Mouse (Mus musculus) E14TG2a.4 (cell line): ENCODE results near the gene Plcb4.

Experiments used
- H3K27me3 ChIP-seq: 2 replicates; pipeline ENCODE4 v1.6.1; 2014; ENCODE audit warnings: low read length, control low read depth; ENCODE audit not compliant: insufficient read depth
- H3K36me3 ChIP-seq: 2 replicates; pipeline ENCODE4 v1.6.1; 2014; ENCODE audit warnings: low read length, control low read depth; ENCODE audit not compliant: insufficient read depth
- H3K4me1 ChIP-seq: replicated peaks from 2 replicates; pipeline ENCODE4 v1.6.1; 2014; ENCODE audit warnings: low read depth, low read length, control low read depth
- H3K4me3 ChIP-seq: replicated peaks from 2 replicates; pipeline ENCODE4 v1.5.1; 2014; ENCODE audit warnings: mild to moderate bottlenecking, low read length
- H3K9me3 ChIP-seq: 2 replicates; pipeline ENCODE4 v1.6.1; 2014; ENCODE audit warnings: low read length, control low read depth
- CTCF ChIP-seq: conservative IDR thresholded peaks from 2 replicates; pipeline ENCODE4 v1.5.1; 2014; ENCODE audit warnings: low read length
- NANOG ChIP-seq: IDR thresholded peaks from 2 replicates; pipeline ENCODE4 v1.6.1; 2014; ENCODE audit warnings: borderline replicate concordance, low read length, mixed read lengths
- POU5F1 ChIP-seq: IDR thresholded peaks from 2 replicates; pipeline ENCODE4 v1.6.1; 2014; ENCODE audit warnings: low read length, borderline replicate concordance

Plcb4 gene

DNA sequence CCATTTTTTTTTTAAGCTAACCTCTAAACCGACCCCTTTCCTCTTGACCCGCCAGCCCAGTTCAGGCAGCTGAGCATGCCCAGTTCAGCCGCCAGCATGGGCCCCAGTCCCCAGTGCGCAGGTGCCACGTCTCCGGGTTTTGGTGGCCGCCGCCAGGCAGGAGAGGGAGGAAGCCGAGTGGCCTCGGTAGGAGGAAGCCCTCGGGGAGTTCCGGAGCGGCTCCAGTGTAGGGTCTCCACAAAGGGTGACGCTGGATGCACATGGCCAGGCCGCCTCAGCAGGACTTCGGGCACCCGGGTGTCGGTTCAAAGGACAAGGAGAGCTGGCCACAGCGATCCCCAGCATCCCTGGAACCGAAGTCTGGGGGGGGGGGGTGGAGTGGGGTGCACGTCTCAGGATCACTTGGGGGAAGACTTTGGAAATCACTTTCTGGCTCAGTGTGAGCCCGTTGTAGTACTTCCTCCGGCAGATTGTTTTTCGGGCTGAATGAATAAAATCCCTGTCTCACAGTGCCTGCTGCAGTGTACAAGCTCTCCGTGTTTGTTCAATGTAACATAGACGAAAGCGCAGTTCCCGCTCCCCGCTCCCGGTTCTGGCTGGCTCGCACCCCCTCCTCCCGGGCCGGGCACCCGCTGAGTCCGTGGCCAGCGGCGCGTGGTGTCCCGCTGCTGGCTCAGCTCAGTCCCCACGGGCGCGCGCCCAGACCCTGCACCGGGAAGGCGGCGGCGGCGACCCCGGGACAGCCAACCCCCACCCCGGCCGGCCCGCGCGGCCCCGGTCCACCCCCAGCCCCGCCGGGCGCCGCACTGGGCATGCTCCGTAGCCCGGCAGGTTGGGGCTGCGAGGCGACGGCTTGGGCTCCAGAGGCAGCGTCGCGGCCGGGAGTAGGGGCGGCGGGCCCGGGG is at the start of gene Plcb4:
Gene Plcb4 (plus strand): TSS at position 526 of the 905 bp plus-strand sequence.
- peaks cover 19% of the 10 kb centered on the region for H3K36me3 ChIP-seq
- H3K4me3 ChIP-seq: peak within 1 kb of the TSS; percentile 86
- H3K9me3 ChIP-seq: no peaks in the 10 kb centered on the region
- TF ChIP-seq POU5F1: no peak
- no peak for TF ChIP-seq CTCF
- TF ChIP-seq NANOG: no peak
- no peaks in the 10 kb centered on the region for H3K27me3 ChIP-seq
- H3K4me1 ChIP-seq: peaks cover 55% of the 10 kb centered on the region

DNA sequence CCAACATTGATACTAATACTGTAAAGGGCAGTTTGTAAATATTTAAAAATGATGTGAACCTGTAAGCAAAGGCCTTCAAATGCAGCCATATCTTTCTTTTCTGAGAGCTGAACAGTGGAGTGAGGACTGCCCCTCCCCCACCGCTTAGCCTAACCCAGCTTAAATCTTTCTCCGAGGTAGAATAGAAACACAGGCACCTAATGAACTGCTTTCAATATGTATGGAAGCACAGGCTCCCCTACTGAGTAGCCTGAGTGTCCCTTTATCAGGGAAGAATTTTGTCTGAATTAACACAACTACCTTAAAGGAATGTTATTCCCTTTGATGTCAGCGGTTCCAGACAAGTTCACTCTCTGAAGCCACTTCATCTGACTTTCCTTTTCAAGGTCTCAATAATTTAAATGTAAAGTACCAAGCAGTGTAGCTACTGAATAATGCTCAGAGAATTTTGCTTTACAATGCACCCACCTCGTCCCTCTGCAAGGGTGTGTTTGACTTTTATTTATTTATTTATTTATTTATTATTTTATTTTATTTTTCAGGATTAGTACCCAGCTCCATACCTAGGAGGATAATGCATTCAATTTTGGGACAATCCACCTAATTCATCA is 44.1 kb upstream of the Plcb4 start:
- no peaks in the 10 kb centered on the region for H3K36me3 ChIP-seq
- TF ChIP-seq NANOG (peak; percentile 100), POU5F1 (peak; percentile 79), CTCF (no peak)

GRCm38 (mm10) chr2:135616090-135616489 is 42.7 kb upstream of the Plcb4 start:
- H3K27me3 ChIP-seq: no peaks in the 10 kb centered on the region; the same call in 1 of the 2 replicates
- H3K4me1 ChIP-seq: peaks cover 20% of the 10 kb centered on the region
- no peak for TF ChIP-seq CTCF
- no peak for TF ChIP-seq NANOG
- TF ChIP-seq POU5F1: no peak
- H3K4me3 ChIP-seq: no peak overlapping the region
- H3K9me3 ChIP-seq: peaks cover 7% of the 10 kb centered on the region; the same call in 1 of the 2 replicates
- H3K36me3 ChIP-seq: no peaks in the 10 kb centered on the region

More for the DNA sequence above, 44.1 kb upstream of the Plcb4 start:
- H3K4me1 ChIP-seq: peaks cover 20% of the 10 kb centered on the region
- peaks cover 7% of the 10 kb centered on the region; the same call in 1 of the 2 replicates for H3K9me3 ChIP-seq
- H3K27me3 ChIP-seq: no peaks in the 10 kb centered on the region; the same call in 1 of the 2 replicates
- H3K4me3 ChIP-seq: no peak overlapping the region

- Histone ChIP-seq H3K9me3 (peaks cover 7% of the 10 kb centered on the region; the same call in 1 of the 2 replicates), H3K27me3 (no peaks in the 10 kb centered on the region; the same call in 1 of the 2 replicates), H3K4me3 (no peak overlapping the region), H3K36me3 (no peaks in the 10 kb centered on the region), H3K4me1 (peaks cover 20% of the 10 kb centered on the region)
- TF ChIP-seq NANOG: no peak
- TF ChIP-seq POU5F1: no peak
- no peak for TF ChIP-seq CTCF
These were observed 40.3 kb upstream of the Plcb4 start for GRCm38 (mm10) chr2:135618551-135618950.

GRCm38 (mm10) chr2:135619956-135620355 is 38.9 kb upstream of the Plcb4 start:
- no peak overlapping the region for H3K4me3 ChIP-seq
- H3K4me1 ChIP-seq: peaks cover 15% of the 10 kb centered on the region
- peaks cover 7% of the 10 kb centered on the region; the same call in 1 of the 2 replicates for H3K9me3 ChIP-seq
- H3K27me3 ChIP-seq: no peaks in the 10 kb centered on the region; the same call in 1 of the 2 replicates
- TF ChIP-seq POU5F1 (no peak), NANOG (no peak), CTCF (no peak)
- H3K36me3 ChIP-seq: no peaks in the 10 kb centered on the region

- H3K27me3 ChIP-seq: no peaks in the 10 kb centered on the region
- TF ChIP-seq POU5F1 (no peak), CTCF (no peak), NANOG (no peak)
These were observed 31.0 kb upstream of the Plcb4 start for GRCm38 (mm10) chr2:135627821-135628220.

DNA sequence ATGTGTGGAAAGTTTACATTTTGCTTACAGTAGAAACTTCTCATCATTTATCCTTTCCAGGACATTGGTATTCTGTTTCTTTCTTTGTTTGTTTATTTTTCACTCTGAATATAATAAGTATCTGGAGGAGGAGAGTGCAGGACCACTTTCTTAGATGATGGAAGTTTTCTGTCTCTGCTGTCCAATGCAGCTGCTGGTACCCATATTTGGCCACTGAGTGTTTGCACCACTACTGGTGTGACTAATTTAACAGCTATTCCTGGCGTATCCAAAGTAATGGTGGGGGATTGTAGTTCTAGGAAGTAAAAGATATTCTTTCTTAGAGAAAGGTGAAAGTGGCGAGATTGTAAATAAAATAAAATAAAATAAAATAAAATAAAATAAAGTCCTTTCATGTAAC is 21.6 kb upstream of the Plcb4 start:
- Histone ChIP-seq H3K9me3 (peaks cover under 1% of the 10 kb centered on the region; the same call in 1 of the 2 replicates), H3K4me3 (no peak overlapping the region), H3K36me3 (no peaks in the 10 kb centered on the region), H3K4me1 (no peaks in the 10 kb centered on the region), H3K27me3 (no peaks in the 10 kb centered on the region)
- TF ChIP-seq NANOG: no peak
- no peak for TF ChIP-seq CTCF
- TF ChIP-seq POU5F1: no peak

More at GRCm38 (mm10) chr2:135627821-135628220, 31.0 kb upstream of the Plcb4 start:
- Histone ChIP-seq H3K4me3 (no peak overlapping the region), H3K36me3 (no peaks in the 10 kb centered on the region), H3K4me1 (peaks cover 24% of the 10 kb centered on the region), H3K9me3 (no peaks in the 10 kb centered on the region)

GRCm38 (mm10) chr2:135641002-135641401 is 17.8 kb upstream of the Plcb4 start:
- no peak overlapping the region for H3K4me3 ChIP-seq
- TF ChIP-seq NANOG: no peak
- TF ChIP-seq CTCF: no peak
- no peak for TF ChIP-seq POU5F1
- H3K27me3 ChIP-seq: no peaks in the 10 kb centered on the region
- H3K36me3 ChIP-seq: no peaks in the 10 kb centered on the region
- peaks cover 5% of the 10 kb centered on the region for H3K4me1 ChIP-seq
- H3K9me3 ChIP-seq: peaks cover 12% of the 10 kb centered on the region
